Mouse (Mus musculus): ENCODE results near the gene Trim47.

The Trim47 gene

DNA sequence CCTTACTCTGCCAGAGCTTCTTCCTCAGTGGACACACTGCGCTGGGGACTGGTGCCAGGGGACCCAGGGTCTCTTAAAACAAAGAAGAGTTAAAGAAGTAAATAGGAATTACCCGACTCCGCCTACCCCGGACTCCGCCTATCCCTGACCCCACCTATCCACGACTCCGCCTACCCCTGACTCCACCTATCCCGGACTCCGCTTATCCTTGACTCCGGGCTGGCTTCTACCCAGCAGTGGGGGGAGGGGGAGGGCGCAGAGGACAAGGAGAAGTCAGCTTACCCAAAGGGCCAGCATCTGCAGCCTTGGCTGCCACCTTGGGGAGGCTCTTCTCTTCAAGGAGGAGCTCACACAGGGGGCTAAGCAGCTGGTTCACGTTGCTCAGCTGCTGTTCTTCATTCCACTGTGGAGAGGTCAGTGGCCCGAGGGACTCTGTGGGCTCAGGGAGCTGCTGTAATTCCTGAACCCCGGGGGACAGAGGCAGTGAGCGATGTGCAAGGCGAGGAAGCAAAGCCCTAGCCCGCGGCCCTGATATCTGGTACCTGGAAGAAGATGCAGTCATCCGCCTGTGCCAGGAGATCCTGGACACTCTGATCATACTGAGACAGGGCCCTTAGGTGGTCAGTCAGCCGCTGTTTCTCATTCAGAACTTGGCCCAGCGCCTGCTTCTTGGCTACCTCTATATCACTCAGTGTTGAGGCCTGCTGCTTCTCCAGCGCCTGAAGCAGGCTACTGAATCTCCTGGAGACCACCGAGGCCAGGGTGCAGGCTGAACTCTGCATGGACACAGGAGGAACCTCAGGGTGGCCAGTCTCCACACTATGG is at the start of gene Trim47:
TSS of gene Trim47 (minus strand) at position 55 of the 825 bp plus-strand sequence.
- DNase-seq (ENCODE audit: low spot score in 2 of 2), result no peak

GRCm38 (mm10) chr11:116176010-116176409 is 49.0 kb upstream of the Trim47 start:
- no peak for DNase-seq (ENCODE audit: low spot score in 2 of 2)

DNA sequence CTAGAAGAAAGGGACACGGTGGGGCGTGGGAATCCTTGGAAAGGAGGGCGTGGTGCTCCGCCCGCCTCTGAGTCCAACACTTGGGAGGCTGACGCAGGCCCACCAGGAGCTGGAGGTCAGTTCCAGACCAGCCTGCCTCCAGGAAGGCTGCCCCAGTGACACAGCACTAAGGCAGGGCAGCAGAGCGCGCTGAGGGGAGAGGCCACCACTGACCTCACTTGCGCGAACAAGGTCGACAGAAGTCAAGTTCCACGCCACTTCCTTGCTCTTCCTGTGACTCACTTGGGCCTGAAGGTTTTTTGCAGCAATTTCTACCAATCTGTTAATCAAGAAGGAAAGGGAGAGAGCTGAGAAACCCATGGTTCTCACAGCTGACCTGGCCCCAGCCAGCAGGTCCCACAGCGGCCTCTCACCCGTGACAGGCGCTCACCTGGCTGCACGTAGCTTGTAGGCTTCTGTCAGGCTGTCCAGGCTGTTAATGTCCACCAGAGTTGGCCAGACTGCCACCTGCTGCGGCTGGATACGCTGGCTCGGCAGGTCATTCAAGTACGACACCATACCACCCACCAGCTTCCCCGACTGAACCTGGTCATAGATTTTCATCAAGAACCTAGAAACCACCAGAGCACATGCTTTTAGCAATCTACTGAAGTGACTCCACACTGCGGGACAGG is 47.9 kb upstream of the Trim47 start:
- no peak for DNase-seq (ENCODE audit: low spot score in 2 of 2)

DNA sequence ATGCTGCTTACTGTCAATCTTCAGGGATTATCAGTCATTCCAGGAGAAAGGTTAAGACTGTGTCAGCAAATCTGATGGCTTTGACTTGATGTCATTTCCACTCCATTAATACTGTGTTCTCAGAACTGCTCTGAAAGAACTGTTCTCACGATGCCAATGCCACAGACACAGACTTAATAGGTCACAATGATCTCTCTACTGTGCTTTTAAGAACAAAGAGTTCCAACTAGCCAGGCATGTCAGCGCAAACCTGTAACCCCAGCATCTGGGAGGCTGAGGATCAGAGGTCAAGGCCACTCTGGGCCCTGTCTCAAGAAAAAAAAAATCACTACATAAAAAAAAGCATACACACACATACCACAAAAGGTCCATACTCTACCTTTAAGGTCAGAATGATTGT is 44.9 kb upstream of the Trim47 start:
- no peak for DNase-seq (ENCODE audit: low spot score in 2 of 2)

DNA sequence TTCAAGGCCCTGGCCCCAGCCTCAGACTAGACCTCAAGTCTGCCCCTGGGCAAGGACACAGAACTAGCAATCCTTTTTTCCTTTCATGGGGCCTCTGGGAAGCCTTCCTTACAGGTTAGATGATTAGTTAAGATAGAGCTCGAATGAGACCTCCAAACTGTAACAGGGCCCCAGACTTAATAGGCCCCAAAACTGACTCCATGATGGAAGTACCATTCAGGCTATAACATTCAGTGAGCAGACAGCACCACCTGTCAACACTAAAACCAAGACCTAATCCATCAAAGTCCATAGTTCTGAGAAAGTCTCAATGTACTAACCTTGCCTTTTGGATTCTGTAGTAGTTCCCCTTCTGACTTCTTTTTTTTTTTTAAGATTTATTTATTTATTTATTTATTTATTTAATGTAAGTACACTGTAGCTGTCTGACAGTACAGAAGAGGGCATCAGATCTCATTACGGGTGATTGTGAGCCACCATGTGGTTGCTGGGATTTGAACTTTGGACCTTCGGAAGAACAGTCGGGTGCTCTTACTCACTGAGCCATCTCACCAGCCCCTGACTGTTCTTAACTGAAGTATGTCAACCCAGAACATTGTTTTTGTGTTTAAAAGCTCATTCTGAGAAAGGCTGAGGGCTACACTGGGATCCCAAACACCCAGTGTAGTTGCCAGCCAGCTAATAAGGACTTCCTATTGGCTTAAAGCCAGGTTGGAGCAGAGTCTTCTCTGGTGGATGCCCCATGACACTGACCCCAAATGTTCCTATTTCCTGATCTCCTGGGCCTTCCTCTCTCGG is 43.2 kb upstream of the Trim47 start:
- DNase-seq (ENCODE audit: low spot score in 2 of 2), result no peak

DNA sequence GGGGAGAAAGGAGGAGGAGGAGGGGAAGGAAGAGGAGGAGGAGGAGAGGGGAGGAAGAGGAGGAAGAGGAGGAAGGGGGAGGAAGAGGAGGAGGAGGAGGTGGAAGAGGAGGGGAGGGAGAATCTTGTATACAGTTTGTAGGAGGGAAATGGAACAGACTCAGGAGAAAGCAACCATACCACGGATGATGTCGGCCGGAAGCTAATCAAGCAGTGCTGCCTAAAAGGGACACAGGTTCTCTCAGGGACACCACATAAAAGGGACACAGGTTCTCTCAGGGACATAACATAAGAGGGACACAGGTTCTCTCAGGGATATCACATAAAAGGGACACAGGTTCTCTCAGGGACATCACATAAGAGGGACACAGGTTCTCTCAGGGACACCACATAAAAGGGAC is 42.2 kb upstream of the Trim47 start:
- DNase-seq (ENCODE audit: low spot score in 2 of 2), result no peak

DNA sequence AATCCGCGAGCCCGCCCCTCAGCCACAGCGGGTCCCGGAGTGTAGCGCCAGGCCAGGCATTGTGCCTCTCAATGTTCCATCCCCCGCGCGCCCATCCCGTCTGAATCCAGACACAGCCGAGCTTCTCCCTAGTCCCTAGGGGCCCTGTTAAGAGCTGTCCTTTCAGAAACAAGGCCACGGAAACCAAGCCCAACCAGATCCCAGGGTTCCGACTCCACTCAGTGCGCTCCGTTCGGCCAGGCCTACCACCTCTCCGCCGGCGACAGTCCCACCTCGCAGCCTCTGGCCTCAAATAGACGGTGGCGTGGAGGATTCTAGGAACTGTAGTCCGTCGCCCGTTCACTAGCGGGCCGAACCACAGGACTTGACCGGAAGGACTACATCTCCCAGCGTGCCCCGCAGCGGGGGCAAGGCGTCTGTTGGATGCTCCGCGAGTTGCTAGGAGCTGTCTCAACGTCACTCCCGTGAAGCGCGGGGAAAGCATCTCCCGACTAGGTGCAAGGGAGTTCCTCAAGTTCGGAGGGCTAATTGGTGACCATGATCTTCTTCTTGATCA is 41.0 kb upstream of the Trim47 start, which contains the start of gene Fbf1:
TSS of gene Fbf1 (minus strand) at position 283 of the 556 bp plus-strand sequence.
- peak; percentile 85 to 86 for DNase-seq (ENCODE audit: low spot score in 2 of 2)

DNA sequence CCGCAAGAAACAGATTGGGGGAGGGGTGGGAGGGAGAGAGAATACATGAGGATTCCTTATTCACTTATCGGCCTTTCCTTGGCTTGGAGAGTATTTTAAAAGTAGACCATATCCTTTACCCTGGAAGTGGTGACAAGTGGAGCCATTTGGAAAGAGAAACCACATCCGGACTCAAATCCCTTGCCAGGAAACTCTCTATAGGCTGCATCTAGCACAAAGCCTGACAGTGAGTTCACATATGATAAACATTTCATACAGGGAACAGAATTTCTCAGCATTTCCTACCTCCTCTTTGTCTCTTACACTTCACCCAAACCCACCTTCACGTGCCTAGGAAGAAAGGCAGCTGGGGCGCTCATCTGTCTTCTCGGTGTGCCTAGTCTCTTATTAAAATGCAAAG is 40.2 kb upstream of the Trim47 start:
- DNase-seq (ENCODE audit: low spot score in 2 of 2), result no peak

GRCm38 (mm10) chr11:116163002-116163401 is 36.0 kb upstream of the Trim47 start:
- DNase-seq (ENCODE audit: low spot score in 2 of 2), result no peak

DNA sequence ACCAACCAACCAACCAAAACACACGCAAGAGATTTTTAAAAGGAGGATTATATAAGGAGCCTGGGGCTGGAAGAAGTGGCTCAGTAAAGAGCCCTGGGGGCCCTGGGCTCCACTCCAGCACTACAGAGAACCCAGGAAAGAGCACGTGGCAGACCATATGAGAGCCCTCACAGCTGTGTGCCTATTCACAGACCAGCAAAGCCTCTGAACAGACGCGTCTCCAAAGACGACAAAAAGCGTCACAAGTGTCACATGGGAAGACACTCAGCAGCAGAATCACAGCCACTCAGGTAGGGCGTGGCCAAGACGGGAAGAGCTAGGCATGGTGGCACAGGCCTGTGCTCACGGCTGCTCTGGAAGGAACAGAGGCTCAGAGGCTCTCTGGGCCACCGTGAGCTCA is 35.1 kb upstream of the Trim47 start:
- DNase-seq (ENCODE audit: low spot score in 2 of 2), result no peak

DNA sequence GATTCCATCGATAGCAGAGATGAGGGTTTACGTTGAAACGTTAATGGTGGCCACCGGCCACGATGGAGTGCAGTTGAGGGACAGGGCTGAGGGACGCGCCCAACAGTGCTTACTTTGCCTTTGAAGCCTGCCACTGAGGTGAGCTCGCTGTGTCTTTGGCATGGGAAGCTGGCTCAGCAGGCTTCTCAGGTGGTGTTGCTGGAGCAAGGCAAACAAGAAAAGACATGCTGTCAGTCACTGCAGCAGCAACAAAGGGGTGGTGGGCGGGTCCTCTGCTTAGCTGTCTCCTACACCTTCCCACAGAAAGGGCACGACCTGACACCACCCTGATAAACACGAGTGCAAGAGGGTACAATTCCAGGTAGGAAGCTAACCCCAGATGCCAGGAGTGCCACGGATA is 34.3 kb upstream of the Trim47 start:
- no peak for DNase-seq (ENCODE audit: low spot score in 2 of 2)

- DNase-seq (ENCODE audit: low spot score in 2 of 2), result no peak
Observed at GRCm38 (mm10) chr11:116150960-116151359, 23.9 kb upstream of the Trim47 start.

DNA sequence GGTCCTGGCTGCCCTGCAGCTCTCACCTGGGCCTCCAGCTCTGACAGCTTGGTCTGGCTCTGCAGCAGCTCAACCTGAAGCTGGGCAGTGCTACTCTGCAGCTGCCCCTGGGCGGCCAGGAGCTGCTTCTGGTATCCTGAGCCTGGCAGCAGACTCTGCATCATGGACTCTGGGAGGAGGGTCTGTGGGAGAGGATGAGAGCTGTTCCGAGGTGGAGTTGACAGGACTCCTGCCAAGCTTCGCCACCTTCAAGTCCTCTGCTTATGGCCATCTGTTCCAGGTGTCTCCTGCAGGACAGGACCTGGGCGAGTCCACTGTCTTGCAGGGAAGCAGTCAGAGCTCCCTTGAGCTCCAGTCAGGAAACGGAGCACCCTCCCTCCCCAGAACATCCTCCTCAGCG is 22.3 kb upstream of the Trim47 start:
- no peak for DNase-seq (ENCODE audit: low spot score in 2 of 2)

DNA sequence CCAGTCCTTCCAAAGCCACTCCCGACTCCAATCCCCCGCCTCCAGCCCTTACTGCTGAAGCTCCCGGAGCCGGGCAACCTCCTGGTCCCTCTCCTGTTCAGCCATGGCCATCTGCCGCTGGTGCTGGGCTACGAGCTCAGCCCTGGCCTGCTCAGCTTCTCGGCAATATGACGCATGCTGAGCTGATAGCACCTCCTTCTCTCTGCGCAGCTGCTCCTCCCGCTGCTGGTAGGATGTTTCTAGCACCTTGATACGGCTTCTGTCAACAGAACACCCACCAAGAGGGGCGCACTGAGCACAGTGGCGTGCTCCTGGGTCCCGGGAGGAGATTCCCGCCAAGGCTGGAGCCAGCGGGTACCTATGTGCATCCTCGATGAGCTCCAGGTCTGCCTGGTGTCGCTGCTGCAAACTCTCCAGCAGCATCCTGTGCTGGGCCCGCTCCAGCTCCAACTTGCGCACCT is 21.8 kb upstream of the Trim47 start:
- DNase-seq (ENCODE audit: low spot score in 2 of 2), result no peak

DNA sequence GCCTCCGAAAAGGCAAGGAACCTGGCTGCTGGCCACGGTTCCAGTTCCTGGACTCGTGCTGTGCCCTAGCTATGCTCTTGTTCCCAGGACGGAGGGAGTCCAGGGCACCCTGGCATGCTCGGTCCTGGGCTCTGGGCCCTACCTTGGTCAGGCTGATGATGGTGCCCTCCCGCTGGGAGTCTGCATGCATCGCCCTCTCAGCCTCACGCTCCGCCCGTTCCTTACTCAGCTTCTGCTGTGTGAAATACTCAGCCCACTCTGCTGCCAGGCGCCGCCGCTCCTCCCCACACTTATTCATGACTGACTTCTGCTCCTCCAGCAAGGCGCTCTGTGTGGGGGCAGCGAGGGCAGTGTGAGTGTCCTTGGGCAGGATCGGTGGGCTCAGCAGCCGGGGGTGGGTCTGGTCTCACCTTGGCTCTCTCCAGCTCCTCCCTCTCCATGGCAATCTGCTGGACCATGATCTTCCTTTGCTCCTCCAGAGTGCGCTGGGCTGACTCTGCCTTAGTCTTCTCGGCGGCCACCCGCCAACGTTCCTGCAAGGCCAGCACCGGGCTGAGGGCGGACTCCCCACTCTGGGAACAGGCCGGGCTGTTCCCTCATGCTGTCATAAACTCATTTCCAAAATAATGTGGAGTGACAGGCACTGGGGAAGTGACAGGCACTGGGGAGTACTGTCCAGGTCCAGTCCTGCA is 19.4 kb upstream of the Trim47 start:
- no peak for DNase-seq (ENCODE audit: low spot score in 2 of 2)

DNA sequence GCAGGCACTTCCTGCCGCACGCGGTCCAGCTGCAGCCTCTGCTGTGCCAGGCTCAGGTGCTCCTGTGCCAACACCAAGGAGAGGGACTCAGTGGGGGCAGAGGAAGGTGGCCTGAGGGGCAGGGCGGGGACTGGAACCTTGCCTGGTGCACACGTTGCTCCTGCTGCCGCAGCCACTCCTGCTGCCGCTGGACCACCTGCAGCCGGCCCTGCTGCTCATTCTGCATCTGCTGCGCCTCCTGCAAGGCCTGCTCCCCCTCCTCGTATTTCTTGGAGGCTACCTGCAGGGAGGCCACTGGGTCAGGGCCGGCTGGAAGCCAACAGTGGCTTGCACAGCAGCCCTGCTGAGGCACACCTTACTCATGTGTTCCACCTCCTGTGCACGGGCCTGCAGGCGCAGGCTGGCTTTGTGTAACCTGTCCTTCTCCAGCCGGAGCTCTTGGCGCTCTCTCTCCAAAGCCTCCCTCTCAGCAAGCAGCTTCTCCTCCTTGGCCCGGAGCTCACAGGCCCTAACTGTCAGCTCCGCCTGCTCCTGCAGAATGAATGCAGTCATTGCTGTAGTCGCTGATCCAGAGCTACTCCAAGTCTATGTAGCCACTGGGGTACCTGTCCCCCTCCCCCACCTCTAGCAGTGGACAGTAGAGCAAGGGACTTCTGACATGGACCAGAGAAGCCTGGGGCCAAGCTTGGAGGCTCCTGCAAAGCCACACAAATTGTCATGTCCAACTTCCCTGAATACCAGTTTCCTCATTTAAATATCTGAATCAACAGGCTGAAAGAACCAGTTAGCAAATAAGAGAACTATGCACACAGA is 18.7 kb upstream of the Trim47 start:
- no peak for DNase-seq (ENCODE audit: low spot score in 2 of 2)

- DNase-seq (ENCODE audit: low spot score in 2 of 2), result no peak
Observed at GRCm38 (mm10) chr11:116143468-116143867, 16.5 kb upstream of the Trim47 start.

DNA sequence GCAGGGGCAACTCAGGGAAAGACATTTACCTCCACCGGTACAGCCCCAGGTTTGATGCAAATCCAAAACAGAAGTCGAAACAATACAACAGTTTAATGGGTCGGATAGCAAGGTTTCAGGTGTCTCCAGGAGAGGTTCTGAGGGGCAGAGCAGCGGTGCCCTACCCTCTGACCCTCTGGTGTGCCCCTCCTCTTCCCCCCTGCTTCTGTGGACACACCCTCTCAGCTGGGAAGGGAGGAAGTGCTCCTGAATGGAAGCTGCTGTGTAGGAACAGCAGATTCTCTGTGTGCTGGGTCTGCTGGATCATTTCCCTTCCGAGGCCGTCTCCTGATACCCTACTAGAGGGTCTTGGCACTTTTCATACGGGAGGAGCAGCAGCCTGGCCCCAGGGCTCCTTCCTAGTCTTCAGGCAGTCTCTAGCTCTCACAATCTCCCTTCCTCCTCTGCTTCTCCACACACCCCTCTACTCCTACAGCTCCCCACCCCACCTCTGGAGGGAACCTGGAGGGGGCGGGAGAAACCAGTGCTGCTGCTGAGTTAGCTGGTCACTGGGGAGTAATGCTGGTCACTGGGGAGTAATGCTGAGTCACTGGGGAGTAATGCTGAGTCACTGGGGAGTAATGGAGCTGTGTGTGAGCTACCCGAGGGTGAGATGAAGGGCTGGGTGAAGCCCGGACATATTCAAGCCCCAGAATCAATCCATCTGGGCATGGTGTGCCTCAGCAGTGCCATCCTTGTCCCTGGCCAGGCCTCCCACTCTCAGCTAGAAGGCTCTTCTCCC is 15.4 kb upstream of the Trim47 start:
- DNase-seq (ENCODE audit: low spot score in 2 of 2), result no peak

DNA sequence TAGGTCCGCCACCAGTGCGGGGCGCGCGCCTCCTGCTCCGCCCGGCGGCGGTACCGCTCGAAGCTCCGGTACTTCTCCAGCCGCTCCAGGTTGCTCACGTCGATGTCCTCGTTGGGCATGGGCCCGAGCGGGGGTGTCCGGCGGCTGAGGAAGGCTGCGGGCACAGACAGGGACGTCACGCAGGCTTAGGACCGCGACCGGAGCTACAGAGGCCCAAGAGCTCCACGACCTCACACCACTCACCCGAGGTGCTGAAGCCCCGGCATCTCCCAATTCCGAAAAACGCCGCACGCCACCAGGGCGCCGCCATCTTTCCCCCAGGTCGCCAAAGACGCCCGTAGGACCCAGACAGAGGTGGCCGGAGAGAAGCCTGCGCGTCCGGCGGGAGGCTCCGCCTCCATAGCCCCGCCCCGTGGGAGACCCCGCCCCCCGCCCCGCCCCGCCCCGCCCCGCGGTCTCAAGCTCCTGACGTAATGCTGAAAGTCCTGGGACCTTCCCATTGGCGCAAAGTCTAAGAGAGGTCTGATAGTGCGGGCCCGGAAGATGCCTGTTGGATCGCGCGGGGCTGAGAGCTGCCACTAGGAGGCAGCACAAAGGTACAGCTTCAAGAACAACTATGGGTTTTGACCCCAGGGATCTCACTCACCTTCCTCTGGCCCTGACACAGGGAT is 11.6 kb upstream of the Trim47 start, which contains the start of gene Mrpl38:
TSS of gene Mrpl38 (minus strand) at position 401 of the 671 bp plus-strand sequence.
- DNase-seq (ENCODE audit: low spot score in 2 of 2), result peak; percentile 84 to 89
